Mouse (Mus musculus): ENCODE data around the gene 1700018B08Rik.

DNA sequence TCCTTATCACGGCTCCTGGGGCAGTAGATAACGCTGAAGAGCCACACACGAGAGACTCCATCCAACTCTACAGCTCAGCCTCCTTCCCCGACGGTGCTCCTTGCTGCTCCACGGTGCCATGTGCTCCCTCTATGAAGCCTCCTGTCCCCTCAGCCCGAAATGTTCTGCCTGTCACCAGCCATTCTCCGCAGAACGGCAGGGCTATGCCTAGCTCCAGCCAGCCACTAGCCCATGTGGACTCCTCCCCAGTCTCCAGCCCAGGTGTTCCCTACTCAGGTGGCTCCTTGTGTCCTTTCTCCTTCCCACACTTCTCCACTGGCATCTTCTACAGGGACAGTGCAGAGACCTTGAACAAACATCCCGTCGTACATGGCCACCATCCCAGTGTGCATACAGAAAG is 816 bp upstream of the 1700018B08Rik start:
- TF ChIP-seq CTCF (IDR thresholded peaks at IDR 0.05; ENCODE audit: extremely low read depth, insufficient read length, insufficient replicate concordance, low read depth, low read length), result no peak
- TF ChIP-seq POLR2A (IDR thresholded peaks at IDR 0.05; ENCODE audit: low read depth, low read length), result no peak
